ENCODE assay signal across 9 mouse cellular contexts in the genomic region with DNA sequence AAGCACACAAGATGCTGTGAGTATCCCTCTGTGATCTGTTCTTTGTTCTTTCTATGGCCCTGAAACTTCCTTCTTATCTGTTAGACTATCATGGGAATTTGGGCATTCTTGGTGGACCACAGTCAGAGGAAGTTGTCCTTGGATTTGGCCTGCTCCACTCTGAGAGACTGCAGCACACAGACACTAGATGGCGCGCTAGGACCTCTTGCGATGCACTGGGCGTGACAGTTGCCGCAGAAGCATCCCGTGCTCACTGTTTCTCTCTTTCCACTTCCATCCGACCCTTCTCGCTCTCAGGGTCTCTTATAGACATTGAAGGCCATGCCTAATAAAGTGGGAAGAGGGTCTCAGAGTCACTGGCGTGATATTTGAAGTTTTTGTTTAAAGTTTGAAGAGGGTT. TPM values are rescaled to one million over a fixed set of nuclear protein-coding genes. Genes with fewer than 3 reads are reported as not detected.
A peak's percentile ranks its signal among the peaks of the same experiment; 100 is the strongest.
DNase-seq lines count a peak whose midpoint lies in the region; ATAC-seq and TF ChIP-seq lines count a peak whose summit lies in the region.
"Had no signal": no experiment of that assay in that cellular context is flagged by ENCODE, and none has a peak within 500 bp of the region (broad histone marks: within the 10 kb centered on the region; RNA-seq: fewer than 3 reads in every experiment).

No protein-coding gene starts in this region.

- no peaks in the 10 kb centered on the region for H3K36me3 ChIP-seq in heart, embryonic 10.5 days
- no peaks in the 10 kb centered on the region for H3K36me3 ChIP-seq in liver, postnatal 0 days (replicated peaks; ENCODE audit: insufficient read depth, low read length)
- H3K36me3 ChIP-seq: heart, embryonic 13.5 days had no signal

- no peak overlapping the region for H3K4me3 ChIP-seq in heart, embryonic 10.5 days
- no peak overlapping the region for H3K4me3 ChIP-seq in liver, postnatal 0 days (ENCODE audit: low read depth, low read length)
- H3K4me3 ChIP-seq: heart, embryonic 13.5 days had no signal

- peak; percentile 66 for ATAC-seq in CD4-positive, CD25-positive, alpha-beta regulatory T cell, adult 4 months
- ATAC-seq in liver, postnatal 0 days, result peak; percentile 75; the same call in 1 of the 2 replicates

- peaks cover 20% of the 10 kb centered on the region for H3K27me3 ChIP-seq in heart, embryonic 10.5 days (ENCODE audit: insufficient read depth, poor library complexity, severe bottlenecking)
- H3K27me3 ChIP-seq in liver, postnatal 0 days (ENCODE audit: insufficient read depth, low read length), result 0 out of 2 replicates have a peak, but pooled peaks cover 6% of the 10 kb centered on the region

- H3K4me2 ChIP-seq in liver, postnatal 0 days (ENCODE audit: low read depth, low read length), result no peak overlapping the region
- H3K4me2 ChIP-seq: heart, embryonic 13.5 days had no signal

- WGBS in heart, embryonic 10.5 days, result 10% methylated on average over 9 of the region's 9 CpGs
- 3% methylated on average over 9 of the region's 9 CpGs for WGBS in liver, postnatal 0 days (ENCODE audit: insufficient replicate concordance)

- H3K27ac ChIP-seq in heart, embryonic 10.5 days, result no peak overlapping the region
- no peak overlapping the region for H3K27ac ChIP-seq in liver, postnatal 0 days (ENCODE audit: low read depth)
- H3K27ac ChIP-seq: heart, embryonic 13.5 days had no signal

- no peak overlapping the region for H3K9ac ChIP-seq in liver, postnatal 0 days (replicated peaks)
- H3K9ac ChIP-seq: heart, embryonic 13.5 days had no signal

- H3K4me1 ChIP-seq in heart, embryonic 10.5 days, result no peaks in the 10 kb centered on the region
- H3K4me1 ChIP-seq in liver, postnatal 0 days (ENCODE audit: insufficient read depth), result peaks cover 4% of the 10 kb centered on the region; the same call in 1 of the 2 replicates
- H3K4me1 ChIP-seq: heart, embryonic 13.5 days had no signal

- TF ChIP-seq CTCF in liver, postnatal 0 days (IDR thresholded peaks at IDR 0.05; ENCODE audit: low read depth), result peak; percentile 97

- peak; percentile 82 for DNase-seq in adrenal gland, adult 18-20 months (ENCODE audit: low spot score in 2 of 2)
- DNase-seq in embryo, embryonic 10 days (ENCODE audit: low spot score), result peak; percentile 92
- DNase-seq in heart, embryonic 10.5 days (ENCODE audit: low spot score), result peak; percentile 82
- peak; percentile 86 for DNase-seq in kidney, postnatal 14 days
- peak; percentile 85 for DNase-seq in liver, postnatal 0 days
- DNase-seq in retina, adult 2 months (ENCODE audit: low read depth, low spot score), result peak; percentile 62
- DNase-seq in thymus, postnatal 25 days, result peak; percentile 70

- no peaks in the 10 kb centered on the region for H3K9me3 ChIP-seq in heart, embryonic 10.5 days
- H3K9me3 ChIP-seq in liver, postnatal 0 days (ENCODE audit: low read length), result no peaks in the 10 kb centered on the region
- H3K9me3 ChIP-seq: heart, embryonic 13.5 days had no signal

- TF ChIP-seq EP300 in liver, postnatal 0 days (IDR thresholded peaks at IDR 0.05; ENCODE audit: low read depth), result no peak

RNA-seq across cellular contexts. Expression of gene Aldh3a1, which starts 13.9 kb away (rescaled TPM):
- not detected for polyA plus RNA-seq in CD4-positive, CD25-positive, alpha-beta regulatory T cell, adult 4 months (2017; shearing (Covaris generic))
- total RNA-seq in adrenal gland, adult 18-20 months (2021), result under 1 TPM in 1 of 2 experiments, not detected in 1; 0.70 TPM
- not detected in 2 replicates for polyA plus RNA-seq in heart, embryonic 10.5 days (2016; fragmentation: Nextera tagmentation; extraction: Ambion mirVana)
- polyA plus RNA-seq in liver, postnatal 0 days (2015; fragmentation: Nextera tagmentation; extraction: Ambion mirVana), result 0.09 and 0.12 TPM in 2 replicates

RNA-seq across cellular contexts. Expression of gene Usp22, which starts 18.5 kb away (rescaled TPM):
- 10 to 100 TPM; 11.3 to 13.1 TPM for polyA plus RNA-seq in CD4-positive, CD25-positive, alpha-beta regulatory T cell, adult 4 months (2017; shearing (Covaris generic))
- total RNA-seq in adrenal gland, adult 18-20 months (2021), result 10 to 100 TPM; 42.3 to 57.6 TPM
- 105 and 106 TPM in 2 replicates for polyA plus RNA-seq in heart, embryonic 10.5 days (2016; fragmentation: Nextera tagmentation; extraction: Ambion mirVana)
- polyA plus RNA-seq in liver, postnatal 0 days (2015; fragmentation: Nextera tagmentation; extraction: Ambion mirVana), result 8.7 and 10.0 TPM in 2 replicates
